Mouse (Mus musculus) left cerebral cortex, adult 2 months (tissue): Measurements from ENCODE around the gene Sctr. TPM values are rescaled to one million over a fixed set of nuclear protein-coding genes. Genes with fewer than 3 reads are reported as not detected.

ENCODE experiments used
- DNase-seq, 2 experiments: peaks; one replicate each; pipeline ENCODE4 v3.0.0; 2021 to 2022; ENCODE audit warnings: low spot score in 2 of 2, mixed read lengths in 1 of 2; ENCODE audit errors: extremely low spot score in 1 of 2
- H3K27ac ChIP-seq: fragments of 200-600 bp; 2 replicates; pipeline ENCODE4 v1.8.1; 2022
- H3K4me3 ChIP-seq: fragments of 200-600 bp; 2 replicates; pipeline ENCODE4 v1.8.1; 2022
- CTCF ChIP-seq: fragments of 200-600 bp; IDR thresholded peaks from 2 replicates; pipeline ENCODE4 v1.8.1; 2022; ENCODE audit warnings: antibody characterized with exemption, mild to moderate bottlenecking, moderate library complexity
- intact Hi-C: fragments of 180-260 bp; cut with DNase I; formaldehyde crosslinking; loops from one replicate; pipeline ENCODE4 v1.15.1; 2025
- total RNA-seq, 2 experiments: library from RNA; stranded (reverse); gene quantifications; 2 replicates each; pipeline ENCODE4 v1.2.3; 2021

Sctr gene
- total RNA-seq, 2 experiments from 2014 or later: 0.43 to 0.77 TPM

DNA sequence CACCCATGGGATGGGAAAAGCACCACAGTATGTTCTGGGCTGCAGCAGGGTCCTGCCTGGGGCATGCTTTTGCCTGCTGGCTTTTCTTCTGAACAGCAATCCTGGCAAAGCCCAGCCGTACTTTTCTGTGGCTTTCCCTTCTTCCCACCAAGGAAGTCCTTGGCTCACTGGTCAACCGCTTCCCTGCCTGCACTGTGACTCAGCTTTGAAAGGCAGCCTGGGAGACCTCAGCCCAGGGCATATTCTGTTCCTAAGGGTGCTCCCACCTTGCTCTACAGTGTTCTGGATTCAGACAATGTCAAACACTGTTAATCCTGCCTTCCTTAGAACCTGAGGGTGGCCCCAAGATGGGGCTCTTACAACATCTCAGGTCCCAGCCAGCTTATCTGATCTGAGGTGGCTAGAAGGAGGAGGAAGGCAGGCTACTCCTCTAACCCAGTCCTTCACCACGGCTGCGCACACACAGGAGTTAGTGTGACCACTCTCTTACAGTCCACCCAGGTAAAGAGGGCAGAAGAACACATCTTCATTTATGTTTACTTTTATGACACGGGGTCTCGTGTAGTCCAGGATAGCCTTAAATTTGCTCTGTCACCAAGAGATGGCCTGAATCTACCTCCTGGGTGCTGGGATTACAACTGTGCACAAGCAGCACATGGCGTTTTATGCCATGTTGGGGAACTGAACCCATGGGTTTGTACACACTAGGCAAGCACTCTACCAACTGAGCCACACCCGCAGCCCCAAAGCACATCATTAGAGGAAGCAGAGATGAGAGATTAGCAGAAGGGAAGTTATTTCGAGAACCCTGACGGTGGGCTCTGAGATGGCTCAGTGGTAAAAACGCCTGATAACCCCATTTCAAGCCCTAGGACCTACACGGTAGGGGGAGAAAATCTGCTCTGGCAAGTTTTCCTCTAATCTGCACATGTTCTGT is 105.8 kb downstream of the Sctr start:
- TF ChIP-seq CTCF: no peak
- DNase-seq: no peak
- H3K4me3 ChIP-seq: no peak overlapping the region
- H3K27ac ChIP-seq: no peak overlapping the region
- intact Hi-C loops: no loop called here

Other genes with a start within 250 kb of the Sctr start
- 10 to 100 TPM; 86.6 to 93.4 TPM for gene Ptpn4, start 169.3 kb upstream of the Sctr start, total RNA-seq
- gene Tmem177, start 93.7 kb upstream of the Sctr start, total RNA-seq: 1 to 10 TPM; 7.7 to 8.1 TPM
- gene Cfap221, start 9.7 kb upstream of the Sctr start, total RNA-seq: under 1 TPM; 0.20 to 0.79 TPM
- gene Tmem37, start 67.2 kb downstream of the Sctr start, total RNA-seq: 1 to 10 TPM; 1.6 to 2.5 TPM
- gene Dbi, start 114.2 kb downstream of the Sctr start, total RNA-seq: 100 to 1,000 TPM; 202 to 252 TPM
- 1 to 10 TPM; 6.3 to 6.8 TPM for gene 3110009E18Rik, start 114.3 kb downstream of the Sctr start, total RNA-seq